Mouse (Mus musculus) cortical plate, adult 2 months (tissue): ENCODE data around the gene Mphosph9.

Experiments used
- CTCF ChIP-seq: fragments of 200-500 bp; IDR thresholded peaks from 2 replicates; pipeline ENCODE4 v1.5.1; 2011; ENCODE audit warnings: mild to moderate bottlenecking, control low read depth, low read length; ENCODE audit not compliant: insufficient read depth; ENCODE audit errors: extremely low read depth
- POLR2A ChIP-seq: fragments of 200-500 bp; IDR thresholded peaks from 2 replicates; pipeline ENCODE4 v1.6.1; 2011; ENCODE audit warnings: mild to moderate bottlenecking, low read length, control low read depth; ENCODE audit not compliant: insufficient read depth; ENCODE audit errors: extremely low read depth

- no peak for TF ChIP-seq CTCF
- no peak for TF ChIP-seq POLR2A
Observed at GRCm38 (mm10) chr5:124317648-124318047, 10.1 kb downstream of the Mphosph9 start.
